Mouse (Mus musculus) lung, adult 2 months (tissue): ENCODE results near the gene Gm4871.

Experiments
- CTCF ChIP-seq: fragments of 200-500 bp; IDR thresholded peaks from 2 replicates; pipeline ENCODE4 v1.5.1; 2011; ENCODE audit warnings: mild to moderate bottlenecking, low read length, control low read depth; ENCODE audit not compliant: insufficient read depth
- POLR2A ChIP-seq: fragments of 200-500 bp; IDR thresholded peaks from 2 replicates; pipeline ENCODE4 v1.6.1; 2011; ENCODE audit warnings: low read depth, mild to moderate bottlenecking, control low read depth, low read length, borderline replicate concordance; ENCODE audit errors: extremely low read depth

GRCm38 (mm10) chr5:145041628-145042027 lies 9.1 kb upstream of the Gm4871 start:
- TF ChIP-seq POLR2A (no peak), CTCF (no peak)
